Mouse (Mus musculus) midbrain, embryonic 15.5 days (tissue): ENCODE results near the gene Gm42906. TPM values are rescaled to one million over a fixed set of nuclear protein-coding genes. Genes with fewer than 3 reads are reported as not detected.

Source experiments
- ATAC-seq: fragments of 200-750 bp; cut with Nextera tagmentation; replicated peaks from 2 replicates; pipeline ENCODE4 v1.8.0; 2017; ENCODE audit warnings: moderate TSS enrichment
- H3K27ac ChIP-seq: fragments of 300-500 bp; sonication (generic); 2 replicates; pipeline ENCODE4 v1.5.1; 2015; ENCODE audit warnings: mild to moderate bottlenecking, inconsistent platforms
- H3K27me3 ChIP-seq: fragments of 300-500 bp; sonication (generic); replicated peaks from 2 replicates; pipeline ENCODE4 v1.6.1; 2015; ENCODE audit warnings: inconsistent platforms
- H3K36me3 ChIP-seq: fragments of 300-500 bp; sonication (generic); replicated peaks from 2 replicates; pipeline ENCODE4 v1.6.1; 2015; ENCODE audit warnings: inconsistent platforms
- H3K4me1 ChIP-seq: fragments of 300-500 bp; sonication (generic); 2 replicates; pipeline ENCODE4 v1.6.1; 2015; ENCODE audit warnings: inconsistent platforms
- H3K4me2 ChIP-seq: fragments of 300-500 bp; sonication (generic); 2 replicates; pipeline ENCODE4 v1.6.1; 2015; ENCODE audit warnings: inconsistent platforms, mild to moderate bottlenecking, moderate library complexity
- H3K4me3 ChIP-seq: fragments of 300-500 bp; sonication (generic); 2 replicates; pipeline ENCODE4 v1.5.1; 2015; ENCODE audit warnings: mild to moderate bottlenecking, inconsistent platforms
- H3K9ac ChIP-seq: fragments of 300-500 bp; sonication (generic); 2 replicates; pipeline ENCODE4 v1.6.1; 2015; ENCODE audit warnings: mild to moderate bottlenecking, inconsistent platforms
- H3K9me3 ChIP-seq: fragments of 300-500 bp; sonication (generic); 2 replicates; pipeline ENCODE4 v1.6.1; 2016; ENCODE audit warnings: inconsistent platforms
- WGBS: fragments of 180-500 bp; shearing (Covaris S2); methylation state at CpG from one replicate; pipeline ENCODE4 v1.1.7; 2015; ENCODE audit warnings: mixed read lengths; 5-methylcytosine and 5-hydroxymethylcytosine counted together
- polyA plus RNA-seq: library from polyadenylated mRNA; unstranded; fragments of >200 nt; fragmentation: Nextera tagmentation; extraction: Ambion mirVana; gene quantifications from 2 replicates; pipeline ENCODE4 v1.2.1, GENCODE M21; 2015

Gene Gm42906
- polyA plus RNA-seq, 1 experiment from 2014 or later, result not detected

GRCm38 (mm10) chr5:151105054-151105971 lies 322.6 kb downstream of the Gm42906 start:
- H3K9me3 ChIP-seq, result no peaks in the 10 kb centered on the region
- peaks cover 6% of the 10 kb centered on the region; the same call in 1 of the 2 replicates for H3K4me1 ChIP-seq
- H3K4me2 ChIP-seq, result no peak overlapping the region
- no peak for ATAC-seq
- H3K9ac ChIP-seq, result no peak overlapping the region
- no peak overlapping the region for H3K27ac ChIP-seq
- 71% methylated on average over 10 of the region's 10 CpGs for WGBS
- no peaks in the 10 kb centered on the region for H3K36me3 ChIP-seq
- no peaks in the 10 kb centered on the region for H3K27me3 ChIP-seq
- no peak overlapping the region for H3K4me3 ChIP-seq

GRCm38 (mm10) chr5:151104354-151105053 lies 323.5 kb downstream of the Gm42906 start:
- Histone ChIP-seq H3K9me3 (no peaks in the 10 kb centered on the region), H3K36me3 (no peaks in the 10 kb centered on the region), H3K4me2 (no peak overlapping the region), H3K27ac (no peak overlapping the region), H3K27me3 (no peaks in the 10 kb centered on the region), H3K4me3 (no peak overlapping the region), H3K4me1 (peaks cover 6% of the 10 kb centered on the region; the same call in 1 of the 2 replicates), H3K9ac (no peak overlapping the region)
- ATAC-seq, result peak; percentile 78
- 57% methylated on average over 9 of the region's 9 CpGs for WGBS

GRCm38 (mm10) chr5:151103284-151103683 lies 324.7 kb downstream of the Gm42906 start:
- no peak for ATAC-seq
- Histone ChIP-seq H3K4me2 (no peak overlapping the region), H3K9ac (no peak overlapping the region), H3K36me3 (no peaks in the 10 kb centered on the region), H3K27me3 (no peaks in the 10 kb centered on the region), H3K4me3 (no peak overlapping the region), H3K9me3 (no peaks in the 10 kb centered on the region), H3K27ac (no peak overlapping the region), H3K4me1 (peaks cover 6% of the 10 kb centered on the region; the same call in 1 of the 2 replicates)
- WGBS, result 84% methylated on average over 4 of the region's 4 CpGs

- Histone ChIP-seq H3K4me2 (no peak overlapping the region), H3K27me3 (no peaks in the 10 kb centered on the region), H3K4me3 (no peak overlapping the region), H3K27ac (no peak overlapping the region), H3K36me3 (no peaks in the 10 kb centered on the region), H3K9me3 (no peaks in the 10 kb centered on the region), H3K4me1 (0 out of 2 replicates have a peak, but pooled peaks cover 3% of the 10 kb centered on the region), H3K9ac (no peak overlapping the region)
- ATAC-seq, result no peak
- WGBS, result 52% methylated on average over 2 of the region's 2 CpGs
These were observed 325.7 kb downstream of the Gm42906 start for GRCm38 (mm10) chr5:151102262-151102661.

- ATAC-seq, result no peak
These were observed 332.0 kb downstream of the Gm42906 start for GRCm38 (mm10) chr5:151096012-151096411.

GRCm38 (mm10) chr5:151092886-151093665 lies 334.9 kb downstream of the Gm42906 start:
- no peak overlapping the region for H3K4me2 ChIP-seq
- 70% methylated on average over 3 of the region's 3 CpGs for WGBS
- no peak overlapping the region for H3K27ac ChIP-seq
- no peaks in the 10 kb centered on the region for H3K4me1 ChIP-seq
- ATAC-seq, result no peak
- no peaks in the 10 kb centered on the region for H3K9me3 ChIP-seq
- H3K27me3 ChIP-seq, result no peaks in the 10 kb centered on the region
- no peak overlapping the region for H3K9ac ChIP-seq
- no peak overlapping the region for H3K4me3 ChIP-seq
- no peaks in the 10 kb centered on the region for H3K36me3 ChIP-seq

More at GRCm38 (mm10) chr5:151096012-151096411, 332.0 kb downstream of the Gm42906 start:
- Histone ChIP-seq H3K27ac (no peak overlapping the region), H3K9ac (no peak overlapping the region), H3K9me3 (no peaks in the 10 kb centered on the region), H3K4me1 (no peaks in the 10 kb centered on the region), H3K4me3 (no peak overlapping the region), H3K4me2 (no peak overlapping the region), H3K27me3 (no peaks in the 10 kb centered on the region), H3K36me3 (no peaks in the 10 kb centered on the region)
- WGBS, result 84% methylated on average over 6 of the region's 6 CpGs

GRCm38 (mm10) chr5:151090996-151091395 lies 337.0 kb downstream of the Gm42906 start:
- no peaks in the 10 kb centered on the region for H3K36me3 ChIP-seq
- no peaks in the 10 kb centered on the region for H3K9me3 ChIP-seq
- H3K27ac ChIP-seq, result no peak overlapping the region
- ATAC-seq, result no peak
- H3K4me1 ChIP-seq, result no peaks in the 10 kb centered on the region
- H3K27me3 ChIP-seq, result no peaks in the 10 kb centered on the region
- 94% methylated on average over 6 of the region's 6 CpGs for WGBS
- H3K4me2 ChIP-seq, result no peak overlapping the region
- H3K4me3 ChIP-seq, result no peak overlapping the region
- H3K9ac ChIP-seq, result no peak overlapping the region

GRCm38 (mm10) chr5:151089201-151089600 lies 338.8 kb downstream of the Gm42906 start:
- H3K27me3 ChIP-seq, result no peaks in the 10 kb centered on the region
- no peak for ATAC-seq

GRCm38 (mm10) chr5:151086425-151087202 lies 341.3 kb downstream of the Gm42906 start:
- no peak overlapping the region for H3K4me3 ChIP-seq
- 83% methylated on average over 9 of the region's 9 CpGs for WGBS
- no peaks in the 10 kb centered on the region for H3K9me3 ChIP-seq
- ATAC-seq, result no peak
- no peaks in the 10 kb centered on the region for H3K4me1 ChIP-seq
- H3K4me2 ChIP-seq, result no peak overlapping the region
- no peaks in the 10 kb centered on the region for H3K36me3 ChIP-seq
- H3K27ac ChIP-seq, result no peak overlapping the region
- H3K9ac ChIP-seq, result no peak overlapping the region
- no peaks in the 10 kb centered on the region for H3K27me3 ChIP-seq

More at GRCm38 (mm10) chr5:151089201-151089600, 338.8 kb downstream of the Gm42906 start:
- no peak overlapping the region for H3K9ac ChIP-seq
- no peaks in the 10 kb centered on the region for H3K9me3 ChIP-seq
- H3K4me3 ChIP-seq, result no peak overlapping the region
- WGBS, result 63% methylated on average over 6 of the region's 6 CpGs
- H3K4me2 ChIP-seq, result no peak overlapping the region
- no peaks in the 10 kb centered on the region for H3K36me3 ChIP-seq
- no peaks in the 10 kb centered on the region for H3K4me1 ChIP-seq
- no peak overlapping the region for H3K27ac ChIP-seq

- H3K27ac ChIP-seq, result no peak overlapping the region
- H3K4me3 ChIP-seq, result no peak overlapping the region
- H3K36me3 ChIP-seq, result no peaks in the 10 kb centered on the region
- ATAC-seq, result no peak
- no peaks in the 10 kb centered on the region for H3K4me1 ChIP-seq
- WGBS, result 83% methylated on average over 8 of the region's 8 CpGs
- no peak overlapping the region for H3K4me2 ChIP-seq
- no peak overlapping the region for H3K9ac ChIP-seq
- no peaks in the 10 kb centered on the region for H3K9me3 ChIP-seq
- H3K27me3 ChIP-seq, result no peaks in the 10 kb centered on the region
These were observed 342.2 kb downstream of the Gm42906 start for GRCm38 (mm10) chr5:151085749-151086148.

GRCm38 (mm10) chr5:151080276-151080675 lies 347.7 kb downstream of the Gm42906 start:
- Histone ChIP-seq H3K27ac (no peak overlapping the region), H3K9ac (no peak overlapping the region), H3K4me3 (no peak overlapping the region), H3K27me3 (no peaks in the 10 kb centered on the region), H3K36me3 (no peaks in the 10 kb centered on the region), H3K4me2 (no peak overlapping the region), H3K9me3 (no peaks in the 10 kb centered on the region), H3K4me1 (no peaks in the 10 kb centered on the region)
- WGBS, result 83% methylated on average over 4 of the region's 4 CpGs
- ATAC-seq, result no peak
